Mouse (Mus musculus): ENCODE results near the gene Gm5965. TPM values are rescaled to one million over a fixed set of nuclear protein-coding genes. Genes with fewer than 3 reads are reported as not detected.

Gene Gm5965
- polyA plus RNA-seq, 1 experiment from 2014 or later, result not detected

- Histone ChIP-seq H3K27ac (no peak within 1 kb of the TSS), H3K9me3 (no peaks in the 10 kb centered on the region), H3K4me2 (replicated peaks) (no peak within 1 kb of the TSS), H3K36me3 (no peaks in the 10 kb centered on the region), H3K9ac (no peak within 1 kb of the TSS), H3K4me1 (replicated peaks) (no peaks in the 10 kb centered on the region), H3K4me3 (replicated peaks) (no peak within 1 kb of the TSS), H3K27me3 (replicated peaks) (no peaks in the 10 kb centered on the region)
- ATAC-seq, result no peak
- WGBS, result 89% methylated on average over 9 of the region's 9 CpGs
These were observed 48.5 kb downstream of the Gm5965 start, which contains the start of gene Krtap14 for GRCm38 (mm10) chr16:88826095-88826652. TSS of gene Krtap14 (minus strand) at chr16:88826145.

GRCm38 (mm10) chr16:88826978-88827377, 49.3 kb downstream of the Gm5965 start:
- Histone ChIP-seq H3K4me3 (replicated peaks) (no peak overlapping the region), H3K9ac (no peak overlapping the region), H3K9me3 (no peaks in the 10 kb centered on the region), H3K4me2 (replicated peaks) (no peak overlapping the region), H3K27me3 (replicated peaks) (no peaks in the 10 kb centered on the region), H3K4me1 (replicated peaks) (no peaks in the 10 kb centered on the region), H3K36me3 (no peaks in the 10 kb centered on the region), H3K27ac (no peak overlapping the region)
- 82% methylated on average over 3 of the region's 3 CpGs for WGBS
- no peak for ATAC-seq

Other genes starting within 250 kb of the Gm5965 start
- gene Cldn8, start 214.7 kb upstream of the Gm5965 start, polyA plus RNA-seq (2015; fragmentation: Nextera tagmentation; extraction: Ambion mirVana), result 72.7 and 77.0 TPM in 2 replicates
- gene Krtap24-1, start 165.6 kb upstream of the Gm5965 start, polyA plus RNA-seq (2015; fragmentation: Nextera tagmentation; extraction: Ambion mirVana), result not detected in 2 replicates
- not detected in 2 replicates for gene 2310079G19Rik, start 150.2 kb upstream of the Gm5965 start, polyA plus RNA-seq (2015; fragmentation: Nextera tagmentation; extraction: Ambion mirVana)
- not detected in 2 replicates for gene Krtap26-1, start 130.1 kb upstream of the Gm5965 start, polyA plus RNA-seq (2015; fragmentation: Nextera tagmentation; extraction: Ambion mirVana)
- not detected in 2 replicates for gene Krtap27-1, start 106.2 kb upstream of the Gm5965 start, polyA plus RNA-seq (2015; fragmentation: Nextera tagmentation; extraction: Ambion mirVana)
- gene 2310061N02Rik, start 69.9 kb upstream of the Gm5965 start, polyA plus RNA-seq (2015; fragmentation: Nextera tagmentation; extraction: Ambion mirVana), result not detected in 2 replicates
- not detected in 2 replicates for gene Krtap13-1, start 49.0 kb upstream of the Gm5965 start, polyA plus RNA-seq (2015; fragmentation: Nextera tagmentation; extraction: Ambion mirVana)
- not detected in 2 replicates for gene Krtap13, start 26.3 kb upstream of the Gm5965 start, polyA plus RNA-seq (2015; fragmentation: Nextera tagmentation; extraction: Ambion mirVana)
- not detected in 2 replicates for gene 2310034C09Rik, start 19.0 kb upstream of the Gm5965 start, polyA plus RNA-seq (2015; fragmentation: Nextera tagmentation; extraction: Ambion mirVana)
- gene 2310057N15Rik, start 3.7 kb upstream of the Gm5965 start, polyA plus RNA-seq (2015; fragmentation: Nextera tagmentation; extraction: Ambion mirVana), result not detected in 2 replicates
- not detected in 2 replicates for gene Gm20741, start 34.3 kb downstream of the Gm5965 start, polyA plus RNA-seq (2015; fragmentation: Nextera tagmentation; extraction: Ambion mirVana)
- not detected in 2 replicates for gene Krtap15, start 42.3 kb downstream of the Gm5965 start, polyA plus RNA-seq (2015; fragmentation: Nextera tagmentation; extraction: Ambion mirVana)
- not detected in 2 replicates for gene Krtap14, start 48.2 kb downstream of the Gm5965 start, polyA plus RNA-seq (2015; fragmentation: Nextera tagmentation; extraction: Ambion mirVana)
- not detected in 2 replicates for gene Krtap19-1, start 91.5 kb downstream of the Gm5965 start, polyA plus RNA-seq (2015; fragmentation: Nextera tagmentation; extraction: Ambion mirVana)
- not detected in 2 replicates for gene Krtap19-2, start 96.4 kb downstream of the Gm5965 start, polyA plus RNA-seq (2015; fragmentation: Nextera tagmentation; extraction: Ambion mirVana)
- gene Krtap19-3, start 100.1 kb downstream of the Gm5965 start, polyA plus RNA-seq (2015; fragmentation: Nextera tagmentation; extraction: Ambion mirVana), result not detected in 2 replicates
- not detected in 2 replicates for gene Krtap19-4, start 107.2 kb downstream of the Gm5965 start, polyA plus RNA-seq (2015; fragmentation: Nextera tagmentation; extraction: Ambion mirVana)
- not detected in 2 replicates for gene Krtap19-5, start 118.6 kb downstream of the Gm5965 start, polyA plus RNA-seq (2015; fragmentation: Nextera tagmentation; extraction: Ambion mirVana)
- gene Krtap19-9b, start 154.4 kb downstream of the Gm5965 start, polyA plus RNA-seq (2015; fragmentation: Nextera tagmentation; extraction: Ambion mirVana), result not detected in 2 replicates
- not detected in 2 replicates for gene Krtap16-3, start 185.0 kb downstream of the Gm5965 start, polyA plus RNA-seq (2015; fragmentation: Nextera tagmentation; extraction: Ambion mirVana)
- not detected in 2 replicates for gene Krtap22-2, start 232.9 kb downstream of the Gm5965 start, polyA plus RNA-seq (2015; fragmentation: Nextera tagmentation; extraction: Ambion mirVana)
- not detected in 2 replicates for gene Gm10229, start 237.4 kb downstream of the Gm5965 start, polyA plus RNA-seq (2015; fragmentation: Nextera tagmentation; extraction: Ambion mirVana)